Mouse (Mus musculus): ENCODE data around the gene Timm8a1. TPM values are rescaled to one million over a fixed set of nuclear protein-coding genes. Genes with fewer than 3 reads are reported as not detected.

The Timm8a1 gene
- polyA plus RNA-seq (2014; fragmentation: Nextera tagmentation; extraction: Ambion mirVana): 81.8 and 88.5 TPM in 2 replicates

DNA sequence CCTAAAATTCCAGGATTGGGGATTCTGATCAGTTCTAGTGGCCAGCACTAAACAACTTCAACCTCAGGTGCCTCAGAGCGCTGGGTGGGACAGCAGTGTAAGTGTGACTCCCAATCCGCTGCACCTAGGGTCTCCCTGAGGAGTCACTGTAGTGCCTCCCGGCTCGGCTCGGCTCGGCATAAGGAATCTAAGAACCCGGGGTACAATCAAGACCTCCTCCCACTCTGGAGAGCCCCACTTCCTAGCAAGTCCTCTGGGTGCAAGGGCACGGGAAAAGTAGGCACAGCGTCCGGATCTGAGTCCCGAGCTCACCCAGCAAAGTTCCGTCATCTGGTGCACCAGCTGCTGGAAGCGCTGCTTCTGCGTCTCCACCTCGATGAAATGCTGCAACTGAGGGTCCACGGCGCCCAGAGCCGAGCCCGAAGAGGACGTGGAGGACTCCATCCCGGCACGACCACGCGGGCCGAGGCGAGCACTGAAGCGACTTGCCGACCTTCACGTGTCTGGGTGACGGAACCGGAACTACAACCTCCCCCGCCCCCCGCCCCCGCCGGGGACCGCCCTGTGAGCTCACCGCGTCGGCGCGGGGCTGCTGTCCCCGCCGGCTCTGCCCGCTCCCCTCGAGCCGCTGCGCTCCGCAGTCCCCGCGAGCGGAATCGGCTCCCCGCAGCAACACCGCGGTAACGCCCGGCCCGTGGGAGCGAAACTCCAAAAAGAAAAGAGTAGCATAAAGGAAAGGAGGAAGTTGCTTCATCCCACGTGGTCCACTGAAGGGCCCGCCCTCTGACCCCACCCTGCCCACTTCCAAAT is at the start of gene Timm8a1:
Timm8a1 (minus strand) TSS at position 721 of the 810 bp plus-strand sequence.
- H3K36me3 ChIP-seq (ENCODE audit: insufficient read depth): 0 out of 2 replicates have a peak, but pooled peaks cover 3% of the 10 kb centered on the region
- H3K27ac ChIP-seq (ENCODE audit: low read depth): peak within 1 kb of the TSS; percentile 88
- 10% methylated on average over 47 of the region's 61 CpGs for WGBS
- TF ChIP-seq CTCF (IDR thresholded peaks at IDR 0.05; ENCODE audit: low read depth): no peak
- H3K4me1 ChIP-seq (ENCODE audit: insufficient read depth): no peaks in the 10 kb centered on the region
- ATAC-seq (ENCODE audit: insufficient read depth): peak; percentile 95
- peak within 1 kb of the TSS; percentile 57 for H3K9ac ChIP-seq
- no peaks in the 10 kb centered on the region for H3K27me3 ChIP-seq (ENCODE audit: insufficient read depth, low read length)
- peak within 1 kb of the TSS; percentile 53 for H3K4me3 ChIP-seq (ENCODE audit: low read depth, low read length)
- H3K9me3 ChIP-seq (ENCODE audit: low read depth, low read length): no peaks in the 10 kb centered on the region
- DNase-seq: peak; percentile 72
- H3K4me2 ChIP-seq: peak within 1 kb of the TSS; percentile 59

GRCm38 (mm10) chrX:134589836-134590235 is 48.2 kb upstream of the Timm8a1 start:
- H3K4me3 ChIP-seq (ENCODE audit: low read depth, low read length): no peak overlapping the region

DNA sequence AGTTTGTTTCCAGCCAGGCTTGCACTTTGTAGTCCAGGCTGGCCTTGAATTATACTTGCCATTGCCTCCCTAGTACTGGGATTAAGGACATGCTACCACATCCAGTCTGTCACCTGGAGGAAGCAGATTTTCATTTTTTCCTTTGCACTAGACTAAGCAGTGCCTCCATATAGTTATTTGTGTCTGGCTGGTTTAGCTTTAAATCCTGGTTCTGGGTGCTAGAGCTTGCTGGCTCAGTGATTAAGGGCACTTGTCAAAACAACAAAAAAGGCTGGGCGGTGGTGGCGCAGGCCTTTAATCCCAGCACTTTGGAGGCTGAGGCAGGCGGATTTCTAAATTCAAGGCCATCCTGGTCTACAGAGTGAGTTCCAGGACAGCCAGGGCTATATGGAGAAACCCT is 47.3 kb upstream of the Timm8a1 start:
- no peaks in the 10 kb centered on the region for H3K9me3 ChIP-seq (ENCODE audit: low read depth, low read length)
- H3K9ac ChIP-seq: no peak overlapping the region
- DNase-seq (no peak), ATAC-seq (ENCODE audit: insufficient read depth) (no peak)
- no peak overlapping the region for H3K27ac ChIP-seq (ENCODE audit: low read depth)
- no peak overlapping the region for H3K4me3 ChIP-seq (ENCODE audit: low read depth, low read length)
- no peaks in the 10 kb centered on the region for H3K4me1 ChIP-seq (ENCODE audit: insufficient read depth)
- peaks cover 21% of the 10 kb centered on the region for H3K36me3 ChIP-seq (ENCODE audit: insufficient read depth)
- WGBS: 88% methylated on average over 3 of the region's 3 CpGs
- no peaks in the 10 kb centered on the region for H3K27me3 ChIP-seq (ENCODE audit: insufficient read depth, low read length)
- no peak overlapping the region for H3K4me2 ChIP-seq
- no peak for TF ChIP-seq CTCF (IDR thresholded peaks at IDR 0.05; ENCODE audit: low read depth)

More at GRCm38 (mm10) chrX:134589836-134590235, 48.2 kb upstream of the Timm8a1 start:
- H3K9me3 ChIP-seq (ENCODE audit: low read depth, low read length): no peaks in the 10 kb centered on the region
- WGBS: 44% methylated on average over 5 of the region's 5 CpGs
- H3K9ac ChIP-seq: no peak overlapping the region
- no peak overlapping the region for H3K27ac ChIP-seq (ENCODE audit: low read depth)
- no peak for DNase-seq
- TF ChIP-seq CTCF (IDR thresholded peaks at IDR 0.05; ENCODE audit: low read depth): no peak
- no peaks in the 10 kb centered on the region for H3K4me1 ChIP-seq (ENCODE audit: insufficient read depth)
- H3K36me3 ChIP-seq (ENCODE audit: insufficient read depth): peaks cover 21% of the 10 kb centered on the region
- no peaks in the 10 kb centered on the region for H3K27me3 ChIP-seq (ENCODE audit: insufficient read depth, low read length)
- no peak for ATAC-seq (ENCODE audit: insufficient read depth)
- H3K4me2 ChIP-seq: no peak overlapping the region

DNA sequence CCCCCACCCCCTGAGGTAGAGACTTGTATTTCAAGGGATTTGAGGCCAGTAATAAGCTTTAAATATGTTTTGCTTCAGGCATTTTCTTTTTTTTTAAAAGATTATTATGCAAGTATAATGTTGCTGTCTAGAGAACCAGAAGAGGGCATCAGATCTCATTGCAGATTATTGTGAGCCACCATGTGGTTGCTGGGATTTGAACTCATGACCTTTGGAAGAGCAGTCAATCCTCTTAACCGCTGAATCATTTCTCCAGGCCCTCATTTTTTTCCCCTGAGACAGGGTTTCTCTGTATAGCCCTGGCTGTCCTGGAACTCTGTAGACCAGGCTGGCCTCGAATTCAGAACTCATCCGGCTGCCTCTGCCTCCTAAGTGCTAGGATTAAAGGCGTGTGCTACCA is 46.6 kb upstream of the Timm8a1 start:
- no peaks in the 10 kb centered on the region for H3K4me1 ChIP-seq (ENCODE audit: insufficient read depth)
- TF ChIP-seq CTCF (IDR thresholded peaks at IDR 0.05; ENCODE audit: low read depth): no peak
- H3K9me3 ChIP-seq (ENCODE audit: low read depth, low read length): no peaks in the 10 kb centered on the region
- DNase-seq (no peak), ATAC-seq (ENCODE audit: insufficient read depth) (no peak)
- WGBS: 76% methylated on average over 4 of the region's 4 CpGs
- no peak overlapping the region for H3K9ac ChIP-seq
- peaks cover 21% of the 10 kb centered on the region for H3K36me3 ChIP-seq (ENCODE audit: insufficient read depth)
- H3K4me2 ChIP-seq: no peak overlapping the region
- H3K27me3 ChIP-seq (ENCODE audit: insufficient read depth, low read length): no peaks in the 10 kb centered on the region
- H3K4me3 ChIP-seq (ENCODE audit: low read depth, low read length): no peak overlapping the region
- no peak overlapping the region for H3K27ac ChIP-seq (ENCODE audit: low read depth)

DNA sequence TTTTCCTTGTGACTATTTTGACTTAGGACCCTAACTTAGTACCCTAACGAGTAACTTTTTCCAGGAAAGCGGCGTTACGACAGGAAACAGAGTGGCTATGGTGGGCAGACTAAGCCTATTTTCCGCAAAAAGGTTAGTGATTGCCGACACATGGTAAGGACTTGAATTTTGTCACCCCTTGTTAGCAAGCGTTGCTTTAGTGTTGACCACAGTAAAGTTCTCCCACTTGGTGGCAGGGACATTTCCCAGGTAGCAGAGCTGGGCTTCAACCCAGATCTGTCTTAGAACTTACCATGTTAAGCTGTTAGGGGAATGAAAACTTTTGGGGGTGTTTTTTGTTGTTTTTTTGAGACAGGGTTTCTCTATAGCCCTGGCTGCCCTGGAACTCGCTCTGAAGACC is 44.8 kb upstream of the Timm8a1 start:
- peaks cover 21% of the 10 kb centered on the region for H3K36me3 ChIP-seq (ENCODE audit: insufficient read depth)
- peak overlapping the region; percentile 75 for H3K9ac ChIP-seq
- no peaks in the 10 kb centered on the region for H3K27me3 ChIP-seq (ENCODE audit: insufficient read depth, low read length)
- peak overlapping the region; percentile 54 for H3K4me3 ChIP-seq (ENCODE audit: low read depth, low read length)
- no peak for TF ChIP-seq CTCF (IDR thresholded peaks at IDR 0.05; ENCODE audit: low read depth)
- ATAC-seq (ENCODE audit: insufficient read depth): no peak
- no peaks in the 10 kb centered on the region for H3K9me3 ChIP-seq (ENCODE audit: low read depth, low read length)
- H3K4me2 ChIP-seq: peak overlapping the region; percentile 69
- H3K27ac ChIP-seq (ENCODE audit: low read depth): peak overlapping the region; percentile 94; the same call in 1 of the 2 replicates
- 21% methylated on average over 8 of the region's 8 CpGs for WGBS
- H3K4me1 ChIP-seq (ENCODE audit: insufficient read depth): no peaks in the 10 kb centered on the region
- no peak for DNase-seq

DNA sequence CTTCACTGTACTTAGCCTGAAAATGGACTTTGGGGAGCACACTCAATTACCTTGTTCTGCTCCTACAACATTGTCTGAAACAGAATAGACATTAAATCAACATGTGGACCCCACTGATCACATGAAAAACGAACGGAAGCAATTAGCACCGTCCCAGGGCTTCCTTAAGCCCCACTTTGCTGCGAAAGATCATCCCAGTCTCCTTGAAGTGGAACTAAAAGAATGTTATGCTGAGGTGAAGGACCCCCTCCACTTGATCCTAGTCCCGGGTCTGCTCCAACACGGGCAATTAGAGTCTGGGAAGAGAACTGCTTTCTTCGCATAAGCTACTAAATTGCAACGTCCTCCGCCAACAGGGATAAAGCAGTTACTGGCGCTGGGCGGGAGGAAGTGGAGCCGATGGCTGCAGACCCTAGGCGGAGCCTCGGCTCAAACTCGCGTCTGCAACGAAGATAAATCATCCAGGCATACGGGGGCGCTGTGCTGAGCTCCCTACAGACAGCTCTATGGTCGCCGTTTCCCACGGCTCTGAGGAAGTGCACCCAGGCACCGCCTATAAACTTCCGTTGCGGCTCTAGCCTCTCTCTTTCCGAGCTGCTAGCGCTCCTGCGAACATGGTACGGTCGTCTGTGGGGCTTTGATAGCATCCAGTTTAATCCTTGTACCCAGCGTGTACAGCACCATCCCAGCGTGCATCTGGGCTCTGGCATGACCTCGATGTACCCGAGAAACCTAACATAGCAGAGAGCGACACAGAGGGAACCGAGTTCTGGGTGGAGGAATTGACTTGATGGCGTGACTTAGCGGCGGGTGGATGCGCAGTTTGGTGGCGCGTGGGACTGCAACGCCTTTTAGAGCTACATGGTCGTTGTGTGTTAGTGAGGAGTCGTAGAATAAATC is 43.7 kb upstream of the Timm8a1 start, which contains the start of gene Rpl36a:
Rpl36a (plus strand) TSS at position 552 of the 900 bp plus-strand sequence.
- ATAC-seq (ENCODE audit: insufficient read depth) (peak; percentile 98), DNase-seq (peak; percentile 96)
- no peaks in the 10 kb centered on the region for H3K27me3 ChIP-seq (ENCODE audit: insufficient read depth, low read length)
- no peaks in the 10 kb centered on the region for H3K4me1 ChIP-seq (ENCODE audit: insufficient read depth)
- H3K9me3 ChIP-seq (ENCODE audit: low read depth, low read length): no peaks in the 10 kb centered on the region
- H3K4me3 ChIP-seq (ENCODE audit: low read depth, low read length): peak within 1 kb of the TSS; percentile 54
- H3K9ac ChIP-seq: peak within 1 kb of the TSS; percentile 75
- 10% methylated on average over 45 of the region's 45 CpGs for WGBS
- H3K36me3 ChIP-seq (ENCODE audit: insufficient read depth): peaks cover 21% of the 10 kb centered on the region
- H3K4me2 ChIP-seq: peak within 1 kb of the TSS; percentile 69
- TF ChIP-seq CTCF (IDR thresholded peaks at IDR 0.05; ENCODE audit: low read depth): peak; percentile 67
- H3K27ac ChIP-seq (ENCODE audit: low read depth): peak within 1 kb of the TSS; percentile 94

All from lung, embryonic 14.5 days (tissue).